Mouse (Mus musculus) lung, embryonic 15.5 days (tissue): Measurements from ENCODE around the gene Fahd1. TPM values are rescaled to one million over a fixed set of nuclear protein-coding genes. Genes with fewer than 3 reads are reported as not detected.

Experiments
- polyA plus RNA-seq: library from polyadenylated mRNA; unstranded; fragments of >200 nt; fragmentation: Nextera tagmentation; extraction: Ambion mirVana; gene quantifications from 2 replicates; pipeline ENCODE4 v1.2.1, GENCODE M21; 2015

Gene Fahd1
- polyA plus RNA-seq, 1 experiment from 2014 or later: 19.9 TPM

Other genes with a start within 250 kb of the Fahd1 start
- 48.2 and 53.5 TPM in 2 replicates for gene Tsc2, start 217.7 kb downstream of the Fahd1 start, polyA plus RNA-seq
- 17.2 and 19.6 TPM in 2 replicates for gene Nthl1, start 217.7 kb downstream of the Fahd1 start, polyA plus RNA-seq
- 87.3 and 92.4 TPM in 2 replicates for gene Slc9a3r2, start 200.0 kb downstream of the Fahd1 start, polyA plus RNA-seq
- 2.1 and 2.3 TPM in 2 replicates for gene Npw, start 191.9 kb downstream of the Fahd1 start, polyA plus RNA-seq
- gene Zfp598, start 180.7 kb downstream of the Fahd1 start, polyA plus RNA-seq: 21.2 and 22.2 TPM in 2 replicates
- gene Syngr3, start 160.4 kb downstream of the Fahd1 start, polyA plus RNA-seq: 1.0 and 2.0 TPM in 2 replicates
- 47.3 and 47.4 TPM in 2 replicates for gene Gfer, start 154.2 kb downstream of the Fahd1 start, polyA plus RNA-seq
- 3.5 and 5.1 TPM in 2 replicates for gene Noxo1, start 154.1 kb downstream of the Fahd1 start, polyA plus RNA-seq
- 81.2 and 85.2 TPM in 2 replicates for gene Tbl3, start 142.7 kb downstream of the Fahd1 start, polyA plus RNA-seq
- 0.18 and 0.21 TPM in 2 replicates for gene Rnf151, start 132.3 kb downstream of the Fahd1 start, polyA plus RNA-seq
- gene Rps2, start 132.2 kb downstream of the Fahd1 start, polyA plus RNA-seq: 1,576 and 1,662 TPM in 2 replicates
- gene Ndufb10, start 125.9 kb downstream of the Fahd1 start, polyA plus RNA-seq: 186 and 193 TPM in 2 replicates
- gene Rpl3l, start 122.5 kb downstream of the Fahd1 start, polyA plus RNA-seq: 0.18 TPM in 1 of 2 replicates, not detected in the other
- gene Msrb1, start 113.7 kb downstream of the Fahd1 start, polyA plus RNA-seq: 30.7 and 36.7 TPM in 2 replicates
- gene Hs3st6, start 97.4 kb downstream of the Fahd1 start, polyA plus RNA-seq: 2.5 and 3.4 TPM in 2 replicates
- gene Meiob, start 46.1 kb downstream of the Fahd1 start, polyA plus RNA-seq: not detected in 2 replicates
- gene Hagh, start 10.2 kb downstream of the Fahd1 start, polyA plus RNA-seq: 31.7 and 32.1 TPM in 2 replicates
- gene Igfals, start 15.6 kb upstream of the Fahd1 start, polyA plus RNA-seq: 1.00 and 1.4 TPM in 2 replicates
- 54.4 and 56.6 TPM in 2 replicates for gene Nubp2, start 36.0 kb upstream of the Fahd1 start, polyA plus RNA-seq
- gene Spsb3, start 36.3 kb upstream of the Fahd1 start, polyA plus RNA-seq: 41.7 and 44.2 TPM in 2 replicates
- gene Eme2, start 44.7 kb upstream of the Fahd1 start, polyA plus RNA-seq: 28.5 and 30.4 TPM in 2 replicates
- 89.0 and 92.0 TPM in 2 replicates for gene Mrps34, start 44.8 kb upstream of the Fahd1 start, polyA plus RNA-seq
- gene Nme3, start 46.1 kb upstream of the Fahd1 start, polyA plus RNA-seq: 67.1 and 78.5 TPM in 2 replicates
- 24.0 and 27.6 TPM in 2 replicates for gene Mapk8ip3, start 86.6 kb upstream of the Fahd1 start, polyA plus RNA-seq
- 186 and 189 TPM in 2 replicates for gene Jpt2, start 110.3 kb upstream of the Fahd1 start, polyA plus RNA-seq
- gene Cramp1l, start 165.4 kb upstream of the Fahd1 start, polyA plus RNA-seq: 6.3 and 7.6 TPM in 2 replicates
- gene Ift140, start 165.7 kb upstream of the Fahd1 start, polyA plus RNA-seq: 17.0 and 18.1 TPM in 2 replicates
- gene Tmem204, start 233.2 kb upstream of the Fahd1 start, polyA plus RNA-seq: 88.2 and 93.2 TPM in 2 replicates